Mouse (Mus musculus): Measurements from ENCODE around the gene Vps26c.
A peak's percentile ranks its signal among the peaks of the same experiment; 100 is the strongest.
"Not testable (repeated sequence)": the region's sequence is repeated elsewhere in the genome, so short reads cannot be mapped to it uniquely, and the experiment has no call there.

Gene Vps26c

DNA sequence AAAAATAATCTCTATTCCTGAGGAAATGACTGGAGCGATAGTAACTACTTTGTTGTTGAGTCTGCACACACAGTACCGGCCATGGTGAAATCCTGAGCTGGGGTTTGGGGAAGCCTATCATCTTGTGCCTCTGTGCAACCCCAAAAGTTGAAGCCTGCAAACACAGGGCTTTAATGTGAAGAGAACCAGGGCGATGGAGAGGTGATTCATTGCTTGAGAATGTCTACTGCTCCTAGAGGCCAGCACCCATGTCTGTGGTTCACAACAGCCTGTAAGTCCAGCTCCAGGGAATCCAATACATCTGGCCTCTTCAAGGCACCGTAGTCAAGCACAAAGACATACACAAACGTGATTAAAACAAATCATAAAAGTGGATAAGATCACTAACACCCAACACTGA, 39.3 kb downstream of the Vps26c start:
- DNase-seq (ENCODE audit: low spot score): no peak

DNA sequence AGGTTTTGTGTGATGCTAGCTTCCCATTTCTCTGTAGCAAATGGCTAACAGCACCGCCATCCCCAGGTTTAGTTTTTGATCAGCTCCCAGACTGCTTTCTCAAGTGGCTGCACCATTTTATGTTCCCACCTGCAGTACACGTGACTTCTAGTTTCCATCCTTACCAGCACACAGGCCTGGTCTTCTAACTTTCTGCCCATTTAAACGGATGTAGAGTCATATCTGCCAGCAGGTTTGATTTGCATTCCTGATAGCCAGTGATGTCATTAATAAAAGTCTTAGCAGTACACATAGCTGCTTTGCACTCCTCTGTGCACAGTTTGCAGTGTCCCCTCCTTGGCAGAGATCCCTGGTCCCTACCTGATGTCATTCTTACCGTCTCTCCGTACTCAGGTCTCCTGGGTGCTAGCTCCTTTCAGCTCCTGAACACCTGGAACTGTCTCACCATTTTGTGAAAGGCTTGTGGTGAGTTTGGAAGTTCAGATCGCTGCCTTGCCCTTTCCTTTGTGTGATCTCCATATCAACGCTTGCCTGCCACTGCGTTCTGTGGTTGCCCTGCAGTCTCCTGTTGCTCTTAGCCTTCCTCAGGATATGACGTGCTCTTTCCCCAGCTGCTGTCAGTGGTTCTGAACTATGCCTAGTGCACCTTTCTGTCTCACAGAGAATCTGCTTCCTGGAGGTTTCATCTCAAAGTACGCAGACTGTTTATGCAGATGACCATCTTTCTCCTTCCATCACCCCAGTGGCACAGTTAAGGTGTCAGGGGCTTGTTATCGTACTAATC, 41.7 kb downstream of the Vps26c start:
- no peak for DNase-seq (ENCODE audit: low spot score)

GRCm38 (mm10) chr16:94473086-94473822, 53.4 kb downstream of the Vps26c start:
- DNase-seq (ENCODE audit: low spot score): no peak

DNA sequence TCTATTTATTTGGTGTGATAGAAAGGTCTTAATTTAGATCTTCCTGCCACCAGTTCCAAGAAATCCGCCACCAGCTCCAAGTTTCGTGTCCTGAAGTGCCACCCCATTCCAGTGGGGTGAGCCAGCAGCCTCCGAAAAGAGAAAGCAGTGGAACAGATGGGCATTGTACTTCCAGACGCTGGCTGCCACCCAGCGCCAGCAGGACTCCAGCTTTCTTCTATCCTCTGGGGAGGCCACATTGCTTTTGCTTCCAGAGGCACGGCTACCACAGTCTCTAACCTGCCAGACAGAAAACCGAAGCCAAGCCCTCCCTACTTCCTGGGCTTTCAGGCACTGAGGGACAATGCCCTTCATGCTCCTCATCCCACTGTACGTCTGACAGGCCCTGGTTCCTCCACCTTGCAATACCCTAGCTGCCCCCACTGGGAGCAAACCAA, 54.1 kb downstream of the Vps26c start:
- peak; percentile 18 for DNase-seq (ENCODE audit: low spot score)

DNA sequence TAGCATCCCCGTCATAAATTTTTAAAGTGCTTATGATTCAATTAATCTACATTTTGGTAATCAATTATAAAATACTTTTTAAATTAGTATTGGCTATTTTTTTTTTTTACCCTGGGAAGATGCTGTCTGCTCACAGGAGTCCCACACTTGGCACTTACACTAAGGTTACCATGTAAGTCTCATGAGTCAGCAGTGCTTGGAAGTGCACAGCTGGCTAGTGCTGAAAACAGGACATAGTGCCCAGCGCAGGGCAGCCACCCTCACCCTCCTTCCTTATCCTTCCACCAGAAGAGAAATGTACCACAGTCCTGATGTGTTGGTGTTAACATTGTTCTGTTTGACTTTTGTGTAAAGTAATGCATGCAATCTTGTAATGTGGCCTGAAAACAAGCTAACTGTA, 58.2 kb downstream of the Vps26c start:
- no peak for DNase-seq (ENCODE audit: low spot score)

- DNase-seq (ENCODE audit: low spot score): no peak
These were observed 59.1 kb downstream of the Vps26c start for GRCm38 (mm10) chr16:94467337-94468055.

DNA sequence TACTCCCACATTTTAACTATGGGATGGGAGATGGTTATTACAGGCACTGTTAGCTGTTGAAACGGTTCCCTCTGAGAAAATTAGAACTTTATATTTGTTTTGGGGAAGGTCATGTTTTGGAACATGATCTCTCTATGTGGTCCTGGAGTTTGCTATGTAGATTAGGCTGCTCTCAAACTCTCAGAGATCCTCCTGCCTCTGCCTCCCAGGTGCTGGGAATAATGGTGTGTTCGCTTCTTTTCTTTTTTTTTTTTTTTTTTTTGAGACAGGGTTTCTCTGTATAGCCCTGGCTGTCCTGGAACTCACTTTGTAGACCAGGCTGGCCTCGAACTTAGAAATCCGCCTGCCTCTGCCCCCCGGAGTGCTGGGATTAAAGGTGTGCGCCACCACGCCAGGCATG, 60.3 kb downstream of the Vps26c start:
- not testable (repeated sequence) for DNase-seq (ENCODE audit: low spot score)

DNA sequence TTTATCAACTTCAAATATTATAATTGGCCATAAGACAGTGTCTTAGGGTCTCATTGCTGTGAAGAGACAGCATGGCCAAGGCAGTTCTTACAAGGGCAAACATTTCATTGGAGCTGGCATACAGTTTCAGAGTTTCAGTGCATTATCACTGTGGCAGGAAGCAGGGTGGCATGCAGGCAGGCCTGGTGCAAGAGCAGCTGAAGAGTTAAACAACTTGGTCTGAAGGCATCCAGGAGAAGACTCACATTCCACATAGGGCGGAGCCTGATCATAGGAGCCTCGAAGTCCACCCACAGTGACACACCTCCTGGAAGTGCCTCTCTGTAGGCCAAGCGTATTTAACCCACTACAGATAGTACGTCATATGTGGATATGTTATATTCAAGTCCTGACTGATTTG, 60.7 kb downstream of the Vps26c start:
- no peak for DNase-seq (ENCODE audit: low spot score)

- DNase-seq (ENCODE audit: low spot score): no peak
These were observed 62.6 kb downstream of the Vps26c start for GRCm38 (mm10) chr16:94464067-94464466.

GRCm38 (mm10) chr16:94454146-94454545, 72.5 kb downstream of the Vps26c start:
- DNase-seq (ENCODE audit: low spot score): no peak

GRCm38 (mm10) chr16:94452768-94453167, 73.9 kb downstream of the Vps26c start:
- no peak for DNase-seq (ENCODE audit: low spot score)

DNA sequence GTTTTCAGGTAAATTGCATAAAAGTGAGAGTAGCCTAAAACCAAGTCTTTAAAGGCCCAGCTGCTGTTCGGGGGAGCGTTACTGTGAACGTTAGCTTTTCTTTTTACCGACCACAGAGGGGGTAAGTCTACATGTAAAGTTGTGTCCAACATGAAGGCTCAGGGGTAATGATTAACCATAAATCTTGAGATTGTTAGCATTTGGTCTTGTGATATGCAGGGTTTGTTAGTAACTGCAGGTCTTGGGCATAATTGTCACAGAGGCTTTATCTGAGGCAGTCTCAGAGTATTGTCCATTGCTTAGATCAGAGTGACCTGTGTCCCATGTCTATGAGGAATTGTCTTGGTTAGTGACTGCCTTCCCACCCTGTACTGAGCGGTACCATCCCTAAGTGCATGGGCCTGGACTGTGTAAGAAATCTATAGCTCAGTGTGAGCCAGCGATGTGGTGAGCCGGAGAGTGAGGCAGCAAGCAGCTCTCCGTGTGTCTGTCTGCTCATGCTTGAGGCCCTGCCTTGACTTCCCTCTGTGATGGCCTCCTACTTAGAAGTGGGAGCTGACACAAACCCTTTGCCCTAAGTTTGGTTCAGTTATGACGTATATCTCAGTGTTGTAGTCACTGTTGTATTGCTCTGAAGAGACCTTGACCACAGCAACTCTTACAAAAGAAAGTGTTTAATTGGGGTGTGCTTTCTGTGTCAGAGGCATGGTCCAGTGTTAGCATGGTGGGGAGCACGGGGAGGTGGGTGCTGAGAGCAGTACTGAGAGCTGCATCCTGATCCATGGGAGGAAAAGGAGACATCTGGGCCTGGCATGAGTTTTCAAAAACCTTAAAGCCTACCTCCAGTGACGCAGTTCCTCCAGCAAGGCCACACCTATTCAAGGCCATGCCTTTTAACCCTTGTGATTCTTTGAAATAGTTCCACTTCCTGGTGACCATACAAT, 74.8 kb downstream of the Vps26c start:
- DNase-seq (ENCODE audit: low spot score): no peak

- DNase-seq (ENCODE audit: low spot score): peak; percentile 19
These were observed 77.0 kb downstream of the Vps26c start for GRCm38 (mm10) chr16:94449632-94450031.

DNA sequence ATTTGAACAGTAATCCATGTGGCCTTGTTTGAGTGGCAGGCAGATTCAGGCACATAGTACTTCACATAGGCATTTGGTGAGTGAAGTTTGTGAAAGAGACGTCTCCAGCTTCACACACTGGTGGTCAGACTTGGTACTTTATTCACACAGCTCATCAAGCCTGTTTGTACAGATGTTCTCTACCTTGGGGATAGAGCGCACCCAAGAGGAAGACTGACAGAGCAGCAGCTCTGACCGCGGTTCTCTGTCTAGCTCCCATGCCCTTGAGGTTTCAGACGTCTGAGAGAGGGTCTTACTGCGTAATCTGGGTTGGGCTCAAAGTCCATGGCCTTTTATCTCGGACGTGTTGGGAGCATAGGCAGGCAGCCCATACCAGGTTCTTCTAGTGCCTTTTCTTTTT, 77.5 kb downstream of the Vps26c start:
- no peak for DNase-seq (ENCODE audit: low spot score)

All from urinary bladder, postnatal 14 days (tissue).